Mouse (Mus musculus): ENCODE results near the gene Kcnrg. TPM values are rescaled to one million over a fixed set of nuclear protein-coding genes. Genes with fewer than 3 reads are reported as not detected.

Gene Kcnrg
- polyA plus RNA-seq, 1 experiment, result not detected

- DNase-seq (ENCODE audit: low read depth, low spot score), result no peak
Observed at GRCm38 (mm10) chr14:61635969-61636368, 28.7 kb downstream of the Kcnrg start.

- 38% methylated on average over 1 of the region's 1 CpGs for WGBS
- no peak for DNase-seq (ENCODE audit: low read depth, low spot score)
Observed at GRCm38 (mm10) chr14:61642668-61643067, 35.4 kb downstream of the Kcnrg start.

- 34% methylated on average over 1 of the region's 1 CpGs for WGBS
- DNase-seq (ENCODE audit: low read depth, low spot score), result no peak
Observed at GRCm38 (mm10) chr14:61645547-61645946, 38.3 kb downstream of the Kcnrg start.

- under 1% methylated on average over 24 of the region's 24 CpGs for WGBS
- DNase-seq (ENCODE audit: low read depth, low spot score), result no peak
Observed at GRCm38 (mm10) chr14:61647182-61647880, 40.1 kb downstream of the Kcnrg start.

- WGBS, result under 1% methylated on average over 92 of the region's 95 CpGs
- DNase-seq (ENCODE audit: low read depth, low spot score), result no peak
Observed at GRCm38 (mm10) chr14:61647881-61648684, 40.8 kb downstream of the Kcnrg start.

GRCm38 (mm10) chr14:61648685-61649504, 41.6 kb downstream of the Kcnrg start:
- peak; percentile 90 for DNase-seq (ENCODE audit: low read depth, low spot score)
- WGBS, result 1% methylated on average over 62 of the region's 62 CpGs

GRCm38 (mm10) chr14:61650291-61650960, 43.2 kb downstream of the Kcnrg start:
- 26% methylated on average over 9 of the region's 9 CpGs for WGBS
- DNase-seq (ENCODE audit: low read depth, low spot score), result no peak

GRCm38 (mm10) chr14:61656469-61656868, 49.2 kb downstream of the Kcnrg start:
- DNase-seq (ENCODE audit: low read depth, low spot score), result no peak
- WGBS, result 28% methylated on average over 2 of the region's 2 CpGs

- WGBS, result 76% methylated on average over 1 of the region's 1 CpGs
- no peak for DNase-seq (ENCODE audit: low read depth, low spot score)
Observed at GRCm38 (mm10) chr14:61661496-61661895, 54.2 kb downstream of the Kcnrg start.

GRCm38 (mm10) chr14:61662307-61662706, 55.0 kb downstream of the Kcnrg start:
- DNase-seq (ENCODE audit: low read depth, low spot score), result no peak
- 93% methylated on average over 8 of the region's 8 CpGs for WGBS

Other genes starting within 250 kb of the Kcnrg start
- gene Ebpl, start 247.0 kb upstream of the Kcnrg start, polyA plus RNA-seq (2012; rRNA removed), result 1.8 and 1.9 TPM in 2 replicates
- 5.4 and 7.3 TPM in 2 replicates for gene Kpna3, start 167.6 kb upstream of the Kcnrg start, polyA plus RNA-seq (2012; rRNA removed)
- gene Spryd7, start 50.6 kb upstream of the Kcnrg start, polyA plus RNA-seq (2012; rRNA removed), result 6.4 and 11.1 TPM in 2 replicates
- 1.5 and 1.8 TPM in 2 replicates for gene Trim13, start 9.2 kb upstream of the Kcnrg start, polyA plus RNA-seq (2012; rRNA removed)